Mouse (Mus musculus): ENCODE data around the gene Bcl3. TPM values are rescaled to one million over a fixed set of nuclear protein-coding genes. Genes with fewer than 3 reads are reported as not detected.

The Bcl3 gene
- polyA plus RNA-seq, 1 experiment = 0.80 TPM

DNA sequence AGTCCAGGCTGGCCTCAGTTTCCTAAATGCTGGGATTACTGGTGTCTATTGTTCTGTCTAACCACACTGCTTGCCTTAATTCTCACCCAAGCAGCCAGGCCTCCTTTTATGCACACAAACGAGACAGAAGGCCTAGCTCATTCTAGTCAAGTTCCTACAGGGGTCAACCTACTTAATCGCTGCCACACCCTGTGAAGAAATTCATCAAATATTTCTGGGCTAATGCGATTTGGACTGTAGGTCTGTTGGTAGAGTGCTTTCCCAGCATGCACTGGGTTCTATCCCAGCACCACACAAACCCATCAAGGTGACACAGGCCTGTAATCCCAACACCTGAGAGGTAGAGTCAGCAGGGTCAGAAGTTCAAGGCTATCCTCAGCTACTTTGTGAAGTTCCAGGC is 7.1 kb upstream of the Bcl3 start:
- no peak overlapping the region for H3K27ac ChIP-seq (ENCODE audit: insufficient read depth, low read length)
- peaks cover 6% of the 10 kb centered on the region; the same call in 1 of the 2 replicates for H3K4me1 ChIP-seq (ENCODE audit: control insufficient read depth, insufficient read depth, low read length)
- no peak for DNase-seq
- 89% methylated on average over 3 of the region's 3 CpGs for WGBS
- no peak overlapping the region for H3K4me3 ChIP-seq (replicated peaks; ENCODE audit: insufficient read depth, low read depth, low read length)
- H3K27me3 ChIP-seq (ENCODE audit: control insufficient read depth, insufficient read depth, low read length) = no peaks in the 10 kb centered on the region
- TF ChIP-seq POLR2A (IDR thresholded peaks at IDR 0.05; ENCODE audit: borderline replicate concordance, insufficient read depth, low read length) (no peak), CTCF (IDR thresholded peaks at IDR 0.05; ENCODE audit: borderline replicate concordance, insufficient read depth, low read depth, low read length) (no peak)

DNA sequence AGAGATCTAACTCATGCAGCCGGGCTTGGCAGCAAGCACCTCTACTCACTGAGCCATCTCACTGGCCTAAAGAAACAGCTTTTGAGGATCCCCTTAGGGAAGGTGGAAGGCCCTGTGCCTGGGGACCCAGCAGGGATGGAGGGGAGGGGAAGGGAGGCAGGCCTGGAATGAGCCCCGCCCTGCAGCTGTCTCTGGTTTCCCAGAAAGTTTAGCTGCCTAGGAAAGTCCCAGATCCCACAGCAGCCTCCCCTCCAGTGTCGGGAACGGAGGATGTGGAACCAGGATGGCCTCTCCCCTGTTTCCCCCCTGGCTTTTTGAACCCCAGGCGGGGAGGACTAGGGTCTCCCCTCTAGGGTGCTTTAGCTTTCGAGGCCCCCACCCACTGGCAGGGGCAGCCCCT is 4.2 kb upstream of the Bcl3 start:
- Histone ChIP-seq H3K27ac (ENCODE audit: insufficient read depth, low read length) (no peak overlapping the region), H3K27me3 (ENCODE audit: control insufficient read depth, insufficient read depth, low read length) (peaks cover 4% of the 10 kb centered on the region; the same call in 1 of the 2 replicates), H3K4me1 (ENCODE audit: control insufficient read depth, insufficient read depth, low read length) (peaks cover 6% of the 10 kb centered on the region; the same call in 1 of the 2 replicates), H3K4me3 (replicated peaks; ENCODE audit: insufficient read depth, low read depth, low read length) (no peak overlapping the region)
- no peak for DNase-seq
- 33% methylated on average over 6 of the region's 6 CpGs for WGBS
- no peak for TF ChIP-seq POLR2A (IDR thresholded peaks at IDR 0.05; ENCODE audit: borderline replicate concordance, insufficient read depth, low read length)
- TF ChIP-seq CTCF (IDR thresholded peaks at IDR 0.05; ENCODE audit: borderline replicate concordance, insufficient read depth, low read depth, low read length) = no peak

DNA sequence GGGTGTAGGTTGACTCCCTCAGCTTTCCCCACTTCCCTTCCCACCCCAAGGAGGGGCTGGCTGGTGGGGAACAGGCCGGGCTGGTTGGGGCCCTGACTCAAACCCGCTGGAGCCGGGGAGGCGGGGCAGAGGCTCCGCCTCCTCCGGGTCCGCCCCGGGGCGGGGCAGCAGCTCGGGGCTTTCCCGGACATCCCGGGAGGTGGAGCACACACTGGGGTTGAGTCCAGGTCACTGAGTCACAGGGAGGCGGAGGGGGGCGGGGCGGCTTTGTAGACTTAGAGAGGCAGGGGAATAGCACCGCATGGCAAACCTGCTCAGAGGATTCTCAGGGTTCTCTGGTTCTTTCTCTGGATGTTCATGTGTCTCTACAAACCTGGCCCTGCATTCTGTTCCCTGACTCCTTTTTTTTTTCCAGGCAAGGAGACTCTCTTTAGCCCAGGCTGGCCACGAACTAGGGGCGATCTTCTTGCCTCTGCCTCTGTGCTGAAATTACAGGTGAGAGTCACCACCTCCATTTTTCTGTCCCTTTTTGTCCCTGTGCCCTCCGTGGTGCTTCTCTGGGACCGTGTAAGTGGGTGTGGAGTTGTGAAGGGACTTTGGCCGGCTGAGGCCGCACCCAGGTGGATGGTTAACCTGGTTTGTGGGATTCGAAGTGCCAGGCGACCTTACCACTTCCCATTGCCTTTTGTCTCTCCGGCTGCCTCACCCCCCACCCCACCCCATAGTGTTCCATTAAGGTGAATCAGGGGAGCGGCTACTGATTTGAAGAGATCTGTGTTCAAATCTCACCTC is 1.8 kb upstream of the Bcl3 start:
- H3K4me1 ChIP-seq (ENCODE audit: control insufficient read depth, insufficient read depth, low read length) = no peaks in the 10 kb centered on the region
- WGBS = 25% methylated on average over 26 of the region's 26 CpGs
- peaks cover 4% of the 10 kb centered on the region; the same call in 1 of the 2 replicates for H3K27me3 ChIP-seq (ENCODE audit: control insufficient read depth, insufficient read depth, low read length)
- TF ChIP-seq CTCF (IDR thresholded peaks at IDR 0.05; ENCODE audit: borderline replicate concordance, insufficient read depth, low read depth, low read length) = no peak
- no peak for TF ChIP-seq POLR2A (IDR thresholded peaks at IDR 0.05; ENCODE audit: borderline replicate concordance, insufficient read depth, low read length)
- H3K4me3 ChIP-seq (replicated peaks; ENCODE audit: insufficient read depth, low read depth, low read length) = no peak overlapping the region
- no peak overlapping the region for H3K27ac ChIP-seq (ENCODE audit: insufficient read depth, low read length)
- no peak for DNase-seq

DNA sequence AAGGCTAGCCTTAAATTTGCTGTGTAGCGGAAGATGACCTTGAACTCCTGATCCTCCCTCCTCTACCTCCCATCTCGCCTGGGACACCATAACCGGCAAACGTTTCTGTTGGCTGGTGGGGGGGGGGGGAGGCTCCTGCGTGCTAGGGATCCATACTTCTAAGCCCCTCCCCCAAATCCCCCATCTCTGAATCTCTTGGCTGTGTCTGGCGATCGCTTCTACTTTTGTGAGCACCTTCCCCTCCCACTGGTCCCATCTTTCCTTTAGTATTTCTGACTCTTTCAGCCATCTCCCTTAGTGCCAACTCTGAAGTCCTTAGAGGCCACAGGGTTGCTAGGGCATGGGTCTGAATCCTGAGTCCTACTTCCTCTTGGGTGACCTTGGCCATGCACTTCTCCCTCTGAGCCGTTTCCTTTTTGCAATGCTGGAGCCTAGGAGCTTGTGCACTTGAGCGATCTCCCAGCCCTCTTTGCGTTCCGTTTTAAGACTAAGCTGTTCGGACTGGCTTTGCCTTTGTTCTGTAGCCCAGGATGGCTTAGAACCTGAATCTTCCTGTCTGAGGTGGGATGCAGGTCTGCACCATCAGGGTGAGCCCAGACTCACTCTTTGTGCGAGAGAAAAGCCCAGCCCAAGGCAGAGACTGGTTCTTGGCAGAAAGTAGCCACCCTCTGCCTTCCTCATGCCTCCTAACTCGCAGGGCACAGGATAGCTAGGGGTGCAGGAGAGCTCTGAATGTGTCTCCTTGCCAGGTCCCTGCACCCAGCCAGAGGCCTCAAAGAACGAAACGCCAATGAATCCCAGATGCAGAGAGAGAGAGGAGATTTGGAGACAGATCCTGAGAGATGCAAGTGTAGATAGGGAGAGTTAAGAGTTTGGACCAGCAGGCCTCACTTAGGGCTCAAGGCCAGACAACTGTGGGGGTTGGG is 949 bp upstream of the Bcl3 start:
- H3K27ac ChIP-seq (ENCODE audit: insufficient read depth, low read length) = no peak overlapping the region
- no peaks in the 10 kb centered on the region for H3K4me1 ChIP-seq (ENCODE audit: control insufficient read depth, insufficient read depth, low read length)
- no peak for TF ChIP-seq CTCF (IDR thresholded peaks at IDR 0.05; ENCODE audit: borderline replicate concordance, insufficient read depth, low read depth, low read length)
- TF ChIP-seq POLR2A (IDR thresholded peaks at IDR 0.05; ENCODE audit: borderline replicate concordance, insufficient read depth, low read length) = no peak
- 20% methylated on average over 16 of the region's 16 CpGs for WGBS
- H3K4me3 ChIP-seq (replicated peaks; ENCODE audit: insufficient read depth, low read depth, low read length) = no peak overlapping the region
- no peak for DNase-seq
- H3K27me3 ChIP-seq (ENCODE audit: control insufficient read depth, insufficient read depth, low read length) = peaks cover 4% of the 10 kb centered on the region; the same call in 1 of the 2 replicates

DNA sequence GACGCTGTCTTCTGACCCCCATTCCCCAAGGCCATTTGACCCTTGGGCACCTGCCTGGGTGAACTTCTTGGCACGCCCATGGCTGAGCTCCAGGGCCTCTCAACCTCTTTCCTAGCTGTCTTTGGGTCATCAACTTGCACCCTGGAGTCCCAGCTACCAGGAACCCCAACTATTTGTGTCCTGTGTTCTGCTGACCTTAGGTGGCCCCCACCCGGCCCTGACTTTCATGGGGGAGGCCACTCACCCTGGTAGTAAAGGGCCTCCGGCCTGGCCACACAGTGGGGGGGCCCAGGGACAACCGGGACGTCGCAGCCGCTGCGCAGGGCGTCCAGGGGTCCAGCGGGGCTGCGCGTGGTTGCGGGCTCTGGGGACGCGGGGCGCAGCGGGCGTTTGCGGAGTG is 377 bp downstream of the Bcl3 start:
- H3K27ac ChIP-seq (ENCODE audit: insufficient read depth, low read length) = no peak overlapping the region
- TF ChIP-seq POLR2A (IDR thresholded peaks at IDR 0.05; ENCODE audit: borderline replicate concordance, insufficient read depth, low read length) = no peak
- TF ChIP-seq CTCF (IDR thresholded peaks at IDR 0.05; ENCODE audit: borderline replicate concordance, insufficient read depth, low read depth, low read length) = no peak
- 3% methylated on average over 20 of the region's 20 CpGs for WGBS
- H3K27me3 ChIP-seq (ENCODE audit: control insufficient read depth, insufficient read depth, low read length) = peaks cover 4% of the 10 kb centered on the region; the same call in 1 of the 2 replicates
- H3K4me3 ChIP-seq (replicated peaks; ENCODE audit: insufficient read depth, low read depth, low read length) = no peak overlapping the region
- no peaks in the 10 kb centered on the region for H3K4me1 ChIP-seq (ENCODE audit: control insufficient read depth, insufficient read depth, low read length)
- DNase-seq = no peak

DNA sequence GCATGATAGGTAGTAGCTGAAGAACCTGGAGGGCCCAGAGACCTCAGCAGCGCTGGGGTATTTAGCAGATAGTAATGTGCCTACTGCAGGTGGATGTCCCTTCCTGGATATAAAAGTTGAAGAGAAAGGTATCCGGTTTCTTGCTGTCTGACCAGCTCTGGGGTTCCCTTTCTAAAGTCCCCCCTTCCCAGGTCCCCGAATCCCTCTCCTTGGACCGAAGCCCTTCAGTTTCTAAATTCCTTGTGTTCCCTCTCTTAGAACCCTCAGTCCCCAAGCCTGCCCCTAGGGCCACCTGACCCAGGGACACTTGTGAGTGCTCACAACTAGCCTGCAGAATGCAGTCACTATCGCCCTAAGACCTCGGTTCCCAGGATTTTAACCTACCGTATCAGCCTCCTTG is 937 bp downstream of the Bcl3 start:
- DNase-seq = no peak
- TF ChIP-seq POLR2A (IDR thresholded peaks at IDR 0.05; ENCODE audit: borderline replicate concordance, insufficient read depth, low read length) (no peak), CTCF (IDR thresholded peaks at IDR 0.05; ENCODE audit: borderline replicate concordance, insufficient read depth, low read depth, low read length) (no peak)
- Histone ChIP-seq H3K4me3 (replicated peaks; ENCODE audit: insufficient read depth, low read depth, low read length) (no peak overlapping the region), H3K27ac (ENCODE audit: insufficient read depth, low read length) (no peak overlapping the region), H3K4me1 (ENCODE audit: control insufficient read depth, insufficient read depth, low read length) (no peaks in the 10 kb centered on the region), H3K27me3 (ENCODE audit: control insufficient read depth, insufficient read depth, low read length) (peaks cover 4% of the 10 kb centered on the region; the same call in 1 of the 2 replicates)
- 61% methylated on average over 7 of the region's 7 CpGs for WGBS

DNA sequence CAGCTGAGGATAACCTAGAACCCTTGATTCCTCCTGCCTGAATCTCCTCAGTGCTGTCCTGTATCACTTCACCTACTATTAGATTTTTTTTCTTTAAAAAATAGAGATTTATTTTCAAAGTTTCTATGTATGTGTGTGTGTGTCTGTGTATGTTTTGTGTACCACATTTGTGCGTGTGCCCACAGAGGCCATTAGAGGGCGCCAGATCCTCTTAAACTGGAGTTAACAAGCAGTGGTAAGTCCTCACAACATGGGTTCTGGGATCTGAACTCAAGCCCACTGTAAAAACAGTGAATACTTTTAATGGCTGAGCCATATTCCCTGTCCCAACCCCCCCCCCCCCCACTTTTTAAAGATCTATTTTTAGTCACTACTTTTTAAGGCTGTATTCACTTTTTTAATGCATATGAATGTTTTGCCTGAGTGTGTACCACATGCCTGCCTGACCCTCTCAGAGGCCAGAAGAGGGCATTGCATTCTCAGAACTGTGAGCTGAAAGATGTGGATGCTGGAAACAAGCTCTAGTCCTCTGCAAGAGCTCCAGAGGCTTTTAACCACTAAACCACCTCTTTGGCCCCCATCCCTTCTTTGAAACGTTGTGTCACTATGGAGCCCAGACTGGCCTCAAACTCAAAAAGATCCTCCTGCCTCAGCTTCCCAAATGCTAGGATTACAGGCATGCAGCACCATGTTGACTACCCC is 2.1 kb downstream of the Bcl3 start:
- no peak for DNase-seq
- no peak for TF ChIP-seq CTCF (IDR thresholded peaks at IDR 0.05; ENCODE audit: borderline replicate concordance, insufficient read depth, low read depth, low read length)
- no peak for TF ChIP-seq POLR2A (IDR thresholded peaks at IDR 0.05; ENCODE audit: borderline replicate concordance, insufficient read depth, low read length)
- Histone ChIP-seq H3K4me3 (replicated peaks; ENCODE audit: insufficient read depth, low read depth, low read length) (no peak overlapping the region), H3K4me1 (ENCODE audit: control insufficient read depth, insufficient read depth, low read length) (no peaks in the 10 kb centered on the region), H3K27me3 (ENCODE audit: control insufficient read depth, insufficient read depth, low read length) (peaks cover 4% of the 10 kb centered on the region; the same call in 1 of the 2 replicates), H3K27ac (ENCODE audit: insufficient read depth, low read length) (no peak overlapping the region)
- 65% methylated on average over 3 of the region's 3 CpGs for WGBS

Measured in cerebellum, adult 2 months (tissue).